Mouse (Mus musculus): ENCODE measurements around the gene Efna2.

DNA sequence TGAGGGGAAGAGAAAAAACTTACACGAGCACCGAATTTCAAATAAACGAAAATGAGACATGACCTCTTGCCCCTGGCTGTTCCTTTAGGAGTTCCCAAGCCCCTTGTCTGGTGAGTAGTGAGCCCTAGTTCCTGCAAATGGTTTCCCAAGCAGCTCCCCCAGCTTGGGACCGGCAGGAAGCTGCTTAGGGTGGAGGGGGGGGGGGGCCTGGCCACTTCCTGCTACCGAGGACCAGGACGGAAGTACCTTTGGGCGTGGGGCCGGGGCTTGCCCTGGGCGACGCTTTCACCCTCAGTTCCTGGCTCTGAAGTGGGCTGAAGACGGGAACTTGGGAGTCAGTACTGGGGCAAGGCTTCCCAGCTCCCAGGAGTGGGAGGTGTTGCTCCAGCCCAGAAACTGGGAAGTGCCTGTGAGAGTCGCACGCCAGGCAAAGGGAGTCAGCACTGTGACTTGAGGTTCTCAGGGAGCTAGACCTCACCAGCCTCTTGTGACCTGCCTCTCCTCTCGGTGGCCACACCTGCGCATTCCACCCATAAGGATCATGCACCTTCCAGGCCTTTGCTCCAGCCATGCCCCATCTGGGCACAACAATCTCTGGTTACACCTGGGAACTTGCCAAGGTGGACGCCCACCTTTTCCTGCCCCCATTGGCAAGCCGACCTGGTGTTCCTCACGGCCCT lies 20.8 kb upstream of the Efna2 start:
- TF ChIP-seq MXI1 (IDR thresholded peaks at IDR 0.05; ENCODE audit: low read depth, low read length) (peak; percentile 33; the same call in 1 of the 2 replicates), CTCF (conservative IDR thresholded peaks at IDR 0.05 in 1 of 2, IDR thresholded peaks at IDR 0.05 in 1 of 2; ENCODE audit: low read depth in 2 of 2, low read length in 2 of 2) (no peak), MEF2A (IDR thresholded peaks at IDR 0.05; ENCODE audit: borderline replicate concordance, low read depth, low read length) (0 out of 2 replicates have a peak, but pooled peaks have one; percentile 9), POLR2A (IDR thresholded peaks at IDR 0.05; ENCODE audit: low read depth, low read length) (peak; percentile 57), MAX (IDR thresholded peaks at IDR 0.05; ENCODE audit: low read length) (peak; percentile 66; the same call in 1 of the 2 replicates), EP300 (IDR thresholded peaks at IDR 0.05; ENCODE audit: low read length) (no peak), HCFC1 (IDR thresholded peaks at IDR 0.05; ENCODE audit: low read depth, low read length) (peak; percentile 74), UBTF (IDR thresholded peaks at IDR 0.05; ENCODE audit: low read depth, low read length) (0 out of 2 replicates have a peak, but pooled peaks have one; percentile 22)

All from CH12.LX (cell line).